Mouse (Mus musculus) G1E (cell line): ENCODE data around the gene 1700061G19Rik. TPM values are rescaled to one million over a fixed set of nuclear protein-coding genes. Genes with fewer than 3 reads are reported as not detected.

Experiments used
- ATAC-seq: 2 replicates; pipeline ENCODE4 v1.8.0; 2016; ENCODE audit warnings: mild to moderate bottlenecking; ENCODE audit not compliant: insufficient number of reproducible peaks, poor library complexity, low FRiP score, severe bottlenecking; ENCODE audit errors: extremely low read depth
- DNase-seq: peaks from one replicate; pipeline ENCODE4 v3.0.0; 2012; ENCODE audit warnings: low spot score
- H3K27me3 ChIP-seq: 2 replicates; pipeline ENCODE4 v1.6.1; 2012; ENCODE audit warnings: mild to moderate bottlenecking, low read length, inconsistent platforms; ENCODE audit not compliant: insufficient read depth
- H3K36me3 ChIP-seq: replicated peaks from 2 replicates; pipeline ENCODE3; 2012; ENCODE audit warnings: mild to moderate bottlenecking, inconsistent platforms
- H3K4me1 ChIP-seq: 2 replicates; pipeline ENCODE4 v1.6.1; 2012; ENCODE audit warnings: low read depth, low read length, inconsistent platforms, mixed read lengths; ENCODE audit not compliant: insufficient read depth
- H3K4me3 ChIP-seq: 2 replicates; pipeline ENCODE4 v1.5.1; 2012; ENCODE audit warnings: low read depth, mild to moderate bottlenecking, inconsistent platforms, low read length, moderate library complexity, mixed read lengths
- H3K9me3 ChIP-seq: replicated peaks from 2 replicates; pipeline ENCODE4 v1.6.1; 2012; ENCODE audit warnings: inconsistent platforms
- CTCF ChIP-seq: IDR thresholded peaks from 2 replicates; pipeline ENCODE4 v1.5.1; 2012; ENCODE audit warnings: low read depth, low read length, inconsistent platforms, mixed read lengths
- GATA1 ChIP-seq: IDR thresholded peaks from 2 replicates; pipeline ENCODE4 v1.6.1; 2012; ENCODE audit warnings: borderline replicate concordance, low read length, inconsistent platforms, mixed read lengths
- GATA2 ChIP-seq: IDR thresholded peaks from 2 replicates; pipeline ENCODE4 v1.6.1; 2012; ENCODE audit warnings: low read depth, low read length, inconsistent platforms, borderline replicate concordance
- POLR2AphosphoS5 ChIP-seq: IDR thresholded peaks from 2 replicates; pipeline ENCODE4 v1.6.1; 2012; ENCODE audit warnings: low read depth, low read length, inconsistent platforms; ENCODE audit not compliant: insufficient replicate concordance
- TAL1 ChIP-seq: conservative IDR thresholded peaks from 2 replicates; pipeline ENCODE4 v1.6.1; 2012; ENCODE audit warnings: low read depth, low read length, inconsistent platforms, mixed read lengths
- polyA plus RNA-seq: library from polyadenylated mRNA; stranded (reverse); fragments of >175 nt; gene quantifications from 2 replicates; pipeline ENCODE4 v1.2.3, GENCODE M21; 2012
- total RNA-seq, 2 experiments: library from RNA; stranded (forward) in 1 of 2; stranded (reverse) in 1 of 2; fragments of 200-1000 nt in 1 of 2; fragments of >200 nt in 1 of 2; fragmentation: Nextera tagmentation in 1 of 2; gene quantifications; 2 replicates each; pipeline ENCODE4 v1.2.3; 2014 to 2017

Gene 1700061G19Rik
- total and polyA plus RNA-seq, 3 experiments, result 0.22 TPM; not detected in 2

GRCm38 (mm10) chr17:56832918-56833317 lies 42.4 kb upstream of the 1700061G19Rik start:
- Histone ChIP-seq H3K4me1 (peaks cover 52% of the 10 kb centered on the region), H3K9me3 (no peaks in the 10 kb centered on the region), H3K36me3 (no peaks in the 10 kb centered on the region), H3K4me3 (no peak overlapping the region), H3K27me3 (peaks cover 10% of the 10 kb centered on the region)
- ATAC-seq, result no peak
- DNase-seq, result no peak
- no peak for TF ChIP-seq GATA1
- TF ChIP-seq POLR2AphosphoS5, result no peak
- no peak for TF ChIP-seq GATA2

- H3K36me3 ChIP-seq, result no peaks in the 10 kb centered on the region
- DNase-seq (no peak), ATAC-seq (no peak)
- H3K4me3 ChIP-seq, result no peak overlapping the region
- peaks cover 49% of the 10 kb centered on the region for H3K4me1 ChIP-seq
- no peaks in the 10 kb centered on the region for H3K9me3 ChIP-seq
- no peak for TF ChIP-seq GATA1
- TF ChIP-seq CTCF, result no peak
- TF ChIP-seq POLR2AphosphoS5, result no peak
- no peak for TF ChIP-seq GATA2
- peaks cover 14% of the 10 kb centered on the region for H3K27me3 ChIP-seq
Measured at GRCm38 (mm10) chr17:56833381-56833780, 41.9 kb upstream of the 1700061G19Rik start.

GRCm38 (mm10) chr17:56836336-56836735 lies 38.9 kb upstream of the 1700061G19Rik start:
- Histone ChIP-seq H3K27me3 (peaks cover 39% of the 10 kb centered on the region), H3K4me1 (peaks cover 26% of the 10 kb centered on the region), H3K36me3 (no peaks in the 10 kb centered on the region), H3K9me3 (no peaks in the 10 kb centered on the region), H3K4me3 (no peak overlapping the region)
- no peak for TF ChIP-seq POLR2AphosphoS5
- TF ChIP-seq CTCF, result no peak
- no peak for TF ChIP-seq GATA2
- TF ChIP-seq GATA1, result no peak
- peak; percentile 30 for TF ChIP-seq TAL1
- DNase-seq, result no peak
- ATAC-seq, result no peak

- peaks cover 15% of the 10 kb centered on the region for H3K4me1 ChIP-seq
- no peak for DNase-seq
- H3K36me3 ChIP-seq, result no peaks in the 10 kb centered on the region
- TF ChIP-seq POLR2AphosphoS5 (no peak), GATA2 (no peak), GATA1 (no peak), TAL1 (no peak), CTCF (no peak)
- H3K4me3 ChIP-seq, result no peak overlapping the region
- peaks cover 64% of the 10 kb centered on the region for H3K27me3 ChIP-seq
- ATAC-seq, result no peak
- no peaks in the 10 kb centered on the region for H3K9me3 ChIP-seq
Measured at GRCm38 (mm10) chr17:56840524-56840923, 34.8 kb upstream of the 1700061G19Rik start.

GRCm38 (mm10) chr17:56842173-56842572 lies 33.1 kb upstream of the 1700061G19Rik start:
- Histone ChIP-seq H3K27me3 (peaks cover 76% of the 10 kb centered on the region), H3K4me1 (no peaks in the 10 kb centered on the region), H3K9me3 (no peaks in the 10 kb centered on the region), H3K4me3 (no peak overlapping the region), H3K36me3 (no peaks in the 10 kb centered on the region)
- DNase-seq (no peak), ATAC-seq (no peak)
- TF ChIP-seq GATA2 (no peak), TAL1 (no peak), GATA1 (no peak), POLR2AphosphoS5 (no peak), CTCF (no peak)

- Histone ChIP-seq H3K4me1 (peaks cover 4% of the 10 kb centered on the region; the same call in 1 of the 2 replicates), H3K36me3 (no peaks in the 10 kb centered on the region)
- no peak for ATAC-seq
Measured at GRCm38 (mm10) chr17:56843678-56844077, 31.6 kb upstream of the 1700061G19Rik start.

GRCm38 (mm10) chr17:56848785-56849184 lies 26.5 kb upstream of the 1700061G19Rik start:
- H3K9me3 ChIP-seq, result no peaks in the 10 kb centered on the region
- H3K36me3 ChIP-seq, result no peaks in the 10 kb centered on the region
- DNase-seq, result no peak
- H3K4me3 ChIP-seq, result no peak overlapping the region
- no peak for ATAC-seq
- TF ChIP-seq CTCF (no peak), GATA2 (no peak), TAL1 (no peak), GATA1 (no peak), POLR2AphosphoS5 (no peak)
- peaks cover 56% of the 10 kb centered on the region for H3K27me3 ChIP-seq
- H3K4me1 ChIP-seq, result peaks cover 5% of the 10 kb centered on the region; the same call in 1 of the 2 replicates

More at GRCm38 (mm10) chr17:56843678-56844077, 31.6 kb upstream of the 1700061G19Rik start:
- TF ChIP-seq TAL1 (no peak), GATA1 (no peak)
- Histone ChIP-seq H3K27me3 (peaks cover 77% of the 10 kb centered on the region), H3K4me3 (no peak overlapping the region), H3K9me3 (no peaks in the 10 kb centered on the region)
- DNase-seq, result no peak
